Mouse (Mus musculus) forebrain, postnatal 0 days (tissue): ENCODE data around the gene Jhy. TPM values are rescaled to one million over a fixed set of nuclear protein-coding genes. Genes with fewer than 3 reads are reported as not detected.

ENCODE experiments used
- ATAC-seq: fragments of 200-750 bp; cut with Nextera tagmentation; 2 replicates; pipeline ENCODE4 v1.8.0; 2017; ENCODE audit warnings: mild to moderate bottlenecking, moderate library complexity
- DNase-seq: peaks from one replicate; pipeline ENCODE4 v3.0.0-alpha.2; 2015
- H3K27ac ChIP-seq: fragments of 300-500 bp; sonication (generic); 2 replicates; pipeline ENCODE4 v1.5.1; 2014; ENCODE audit warnings: low read depth, mild to moderate bottlenecking, antibody characterized with exemption, low read length, moderate library complexity, mixed read lengths
- H3K27me3 ChIP-seq: fragments of 300-500 bp; sonication (generic); 2 replicates; pipeline ENCODE4 v1.6.1; 2014; ENCODE audit warnings: mild to moderate bottlenecking, low read length, mixed read lengths; ENCODE audit not compliant: insufficient read depth
- H3K36me3 ChIP-seq: fragments of 300-500 bp; sonication (generic); 2 replicates; pipeline ENCODE4 v1.6.1; 2014; ENCODE audit warnings: mild to moderate bottlenecking, moderate library complexity; ENCODE audit not compliant: insufficient read depth
- H3K4me1 ChIP-seq: fragments of 300-500 bp; sonication (generic); 2 replicates; pipeline ENCODE4 v1.6.1; 2014; ENCODE audit warnings: antibody characterized with exemption; ENCODE audit not compliant: insufficient read depth
- H3K4me2 ChIP-seq: fragments of 300-500 bp; sonication (generic); 2 replicates; pipeline ENCODE4 v1.6.1; 2014; ENCODE audit warnings: low read depth, mild to moderate bottlenecking, moderate library complexity
- H3K4me3 ChIP-seq: fragments of 300-500 bp; sonication (generic); 2 replicates; pipeline ENCODE4 v1.5.1; 2014; ENCODE audit warnings: low read depth, low read length, mixed read lengths
- H3K9ac ChIP-seq: fragments of 300-500 bp; sonication (generic); 2 replicates; pipeline ENCODE4 v1.6.1; 2014; ENCODE audit warnings: mild to moderate bottlenecking
- H3K9me3 ChIP-seq: fragments of 300-500 bp; sonication (generic); 2 replicates; pipeline ENCODE4 v1.6.1; 2016; ENCODE audit warnings: low read length
- CTCF ChIP-seq: sonication (generic); IDR thresholded peaks from 2 replicates; pipeline ENCODE4 v1.5.1; 2016; ENCODE audit warnings: antibody characterized with exemption, control low read depth, low read depth
- WGBS: fragments of 180-500 bp; shearing (Covaris S2); extraction: QIAGEN DNeasy Blood & Tissue Kit; methylation state at CpG from one replicate; pipeline ENCODE4 v1.1.7; 2014; 5-methylcytosine and 5-hydroxymethylcytosine counted together
- polyA plus RNA-seq: library from polyadenylated mRNA; unstranded; fragments of >200 nt; fragmentation: Nextera tagmentation; extraction: Ambion mirVana; gene quantifications from 2 replicates; pipeline ENCODE4 v1.2.1, GENCODE M21; 2015
- total RNA-seq: library from RNA; depleted of rRNA; stranded (reverse); fragments of >200 nt; gene quantifications from 2 replicates; pipeline ENCODE4 v1.2.3, GENCODE M21; 2014

The Jhy gene
- total and polyA plus RNA-seq, 2 experiments from 2014 or later, result 1.0 to 1.1 TPM

- Histone ChIP-seq H3K36me3 (no peaks in the 10 kb centered on the region), H3K9ac (peak overlapping the region; percentile 57; the same call in 1 of the 2 replicates), H3K27ac (no peak overlapping the region), H3K27me3 (no peaks in the 10 kb centered on the region; the same call in 1 of the 2 replicates), H3K4me1 (no peaks in the 10 kb centered on the region), H3K4me2 (peak overlapping the region; percentile 96), H3K9me3 (no peaks in the 10 kb centered on the region), H3K4me3 (peak overlapping the region; percentile 54)
- WGBS, result 24% methylated on average over 7 of the region's 7 CpGs
- no peak for ATAC-seq
- TF ChIP-seq CTCF, result no peak
- DNase-seq, result peak; percentile 20
Measured at GRCm38 (mm10) chr9:40964418-40964714, 448 bp upstream of the Jhy start.

DNA sequence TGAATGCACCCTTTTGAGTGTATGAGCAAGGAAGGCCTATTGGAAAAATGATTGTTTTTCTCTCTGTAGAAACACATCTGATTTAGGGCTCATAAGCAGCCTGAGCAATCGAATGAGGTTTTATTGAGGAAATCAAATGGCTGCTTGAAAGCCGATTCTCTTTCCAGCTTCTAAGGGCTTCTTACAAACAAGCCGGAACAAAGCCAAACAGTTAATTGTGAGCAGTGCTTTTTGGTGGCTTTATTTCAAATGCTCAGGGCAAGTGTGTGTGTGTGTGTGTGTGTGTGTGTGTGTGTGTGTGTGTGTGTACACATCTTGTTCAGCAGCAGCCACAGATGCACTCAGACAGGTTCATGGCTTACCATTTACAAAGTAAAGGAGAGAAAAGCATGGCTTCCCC lies 2.5 kb downstream of the Jhy start:
- Histone ChIP-seq H3K27me3 (no peaks in the 10 kb centered on the region; the same call in 1 of the 2 replicates), H3K4me2 (no peak overlapping the region), H3K9ac (no peak overlapping the region), H3K9me3 (no peaks in the 10 kb centered on the region), H3K4me3 (no peak overlapping the region), H3K27ac (no peak overlapping the region), H3K36me3 (no peaks in the 10 kb centered on the region), H3K4me1 (no peaks in the 10 kb centered on the region)
- DNase-seq, result peak; percentile 39
- TF ChIP-seq CTCF, result no peak
- no peak for ATAC-seq
- WGBS, result 25% methylated on average over 3 of the region's 3 CpGs

DNA sequence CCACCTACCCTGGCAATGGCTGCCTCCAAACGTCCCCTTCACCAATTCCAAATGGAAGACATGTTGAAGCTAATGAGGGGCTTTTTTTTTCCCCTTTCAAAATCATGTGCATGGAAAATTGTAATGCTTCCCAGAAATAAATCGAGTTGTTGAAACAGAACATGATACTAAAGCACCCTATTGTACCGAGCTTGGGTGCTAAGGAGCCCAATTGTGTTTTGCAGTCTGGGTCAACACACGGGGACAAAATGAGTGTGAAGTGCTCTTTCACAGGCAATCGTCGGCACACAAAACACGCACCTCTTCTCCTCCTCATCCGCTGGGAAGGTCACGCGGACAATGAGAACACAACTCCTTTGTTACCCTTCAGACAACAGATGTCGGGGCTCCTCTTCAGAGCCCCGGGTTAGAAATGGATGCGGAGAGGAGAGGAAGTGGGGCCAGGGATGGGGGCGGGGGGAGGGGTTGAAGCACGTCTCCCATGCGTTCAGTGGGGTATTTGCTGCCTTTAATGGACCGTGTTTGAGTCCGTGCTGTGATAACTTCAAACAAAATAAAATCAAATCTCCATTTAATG lies 14.8 kb downstream of the Jhy start:
- 24% methylated on average over 18 of the region's 18 CpGs for WGBS
- no peaks in the 10 kb centered on the region for H3K4me1 ChIP-seq
- peak overlapping the region; percentile 31 for H3K4me2 ChIP-seq
- H3K36me3 ChIP-seq, result no peaks in the 10 kb centered on the region
- H3K27ac ChIP-seq, result no peak overlapping the region
- H3K9me3 ChIP-seq, result no peaks in the 10 kb centered on the region
- DNase-seq (no peak), ATAC-seq (no peak)
- TF ChIP-seq CTCF, result no peak
- no peaks in the 10 kb centered on the region for H3K27me3 ChIP-seq
- H3K4me3 ChIP-seq, result 0 out of 2 replicates have a peak overlapping the region, but pooled peaks have one; percentile 12
- no peak overlapping the region for H3K9ac ChIP-seq

DNA sequence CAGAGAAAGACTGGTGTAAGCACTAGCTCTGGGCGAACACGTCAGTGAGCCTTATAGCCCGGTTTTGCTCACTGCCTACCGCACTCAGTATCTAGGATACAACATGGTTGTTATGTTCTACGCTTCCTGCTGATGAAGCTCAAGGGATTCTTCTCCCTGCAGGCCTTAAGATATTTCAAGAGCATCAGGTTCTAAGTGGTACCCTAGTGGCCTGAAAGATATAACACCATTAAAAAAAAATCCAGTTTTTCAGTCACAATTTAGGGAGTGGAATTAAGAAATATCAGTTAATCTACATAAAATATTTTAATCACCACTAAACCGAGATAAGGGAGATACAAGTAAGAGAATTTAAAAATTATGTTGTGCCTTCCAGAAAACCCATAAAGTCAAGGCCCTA lies 15.4 kb downstream of the Jhy start:
- no peaks in the 10 kb centered on the region for H3K27me3 ChIP-seq
- DNase-seq (no peak), ATAC-seq (no peak)
- H3K4me1 ChIP-seq, result no peaks in the 10 kb centered on the region
- no peaks in the 10 kb centered on the region for H3K9me3 ChIP-seq
- no peak overlapping the region for H3K4me3 ChIP-seq
- no peak overlapping the region for H3K4me2 ChIP-seq
- TF ChIP-seq CTCF, result peak; percentile 18
- H3K36me3 ChIP-seq, result no peaks in the 10 kb centered on the region
- H3K27ac ChIP-seq, result no peak overlapping the region
- H3K9ac ChIP-seq, result no peak overlapping the region
- WGBS, result 93% methylated on average over 6 of the region's 6 CpGs

DNA sequence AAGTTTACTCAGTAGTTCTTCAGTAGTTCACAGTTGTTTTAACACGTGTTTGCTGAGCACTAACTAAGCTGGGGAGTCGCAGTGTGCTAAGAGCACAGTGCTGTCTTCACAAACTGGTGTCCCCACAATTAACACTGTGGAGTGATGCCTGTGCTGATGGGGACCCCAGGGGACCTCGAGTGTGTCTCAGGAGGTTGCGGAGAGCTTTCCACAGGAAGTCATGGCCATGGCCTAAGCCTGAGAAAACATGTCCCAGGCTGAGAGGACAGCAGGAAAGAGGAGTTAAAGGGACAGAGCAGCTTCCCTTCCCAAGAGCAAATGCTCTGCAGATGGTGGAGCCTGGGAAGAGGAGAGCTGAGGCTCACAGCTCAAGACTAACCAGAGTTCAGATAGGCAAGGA lies 16.8 kb downstream of the Jhy start:
- Histone ChIP-seq H3K27ac (no peak overlapping the region), H3K9me3 (no peaks in the 10 kb centered on the region), H3K4me2 (no peak overlapping the region), H3K4me3 (no peak overlapping the region), H3K9ac (no peak overlapping the region), H3K4me1 (no peaks in the 10 kb centered on the region), H3K36me3 (no peaks in the 10 kb centered on the region), H3K27me3 (no peaks in the 10 kb centered on the region)
- DNase-seq (no peak), ATAC-seq (no peak)
- 80% methylated on average over 4 of the region's 4 CpGs for WGBS
- TF ChIP-seq CTCF, result no peak

GRCm38 (mm10) chr9:40937425-40937824 lies 26.5 kb downstream of the Jhy start:
- no peak overlapping the region for H3K27ac ChIP-seq
- H3K27me3 ChIP-seq, result no peaks in the 10 kb centered on the region
- TF ChIP-seq CTCF, result peak; percentile 55
- DNase-seq, result no peak
- H3K9me3 ChIP-seq, result no peaks in the 10 kb centered on the region
- H3K4me1 ChIP-seq, result no peaks in the 10 kb centered on the region
- no peak overlapping the region for H3K4me3 ChIP-seq
- H3K9ac ChIP-seq, result no peak overlapping the region
- H3K36me3 ChIP-seq, result no peaks in the 10 kb centered on the region
- WGBS, result 65% methylated on average over 7 of the region's 7 CpGs
- no peak for ATAC-seq
- H3K4me2 ChIP-seq, result no peak overlapping the region

- WGBS, result 66% methylated on average over 3 of the region's 3 CpGs
- ATAC-seq (no peak), DNase-seq (no peak)
- no peaks in the 10 kb centered on the region for H3K9me3 ChIP-seq
- H3K4me3 ChIP-seq, result no peak overlapping the region
- H3K27ac ChIP-seq, result no peak overlapping the region
- no peak overlapping the region for H3K9ac ChIP-seq
- TF ChIP-seq CTCF, result no peak
- H3K27me3 ChIP-seq, result no peaks in the 10 kb centered on the region
- H3K4me2 ChIP-seq, result no peak overlapping the region
- no peaks in the 10 kb centered on the region for H3K36me3 ChIP-seq
- no peaks in the 10 kb centered on the region for H3K4me1 ChIP-seq
Measured at GRCm38 (mm10) chr9:40933323-40933722, 30.6 kb downstream of the Jhy start.
